Mouse (Mus musculus): ENCODE results near the gene Def6. TPM values are rescaled to one million over a fixed set of nuclear protein-coding genes. Genes with fewer than 3 reads are reported as not detected.
A peak's percentile ranks its signal among the peaks of the same experiment; 100 is the strongest.

Gene Def6
- polyA plus RNA-seq, 1 experiment from 2014 or later: 7.2 TPM

- no peak for ATAC-seq (ENCODE audit: low FRiP score, low TSS enrichment)
- Histone ChIP-seq H3K9ac (replicated peaks; ENCODE audit: low read length) (no peak overlapping the region), H3K4me1 (ENCODE audit: insufficient read depth, low read length) (peaks cover 53% of the 10 kb centered on the region), H3K36me3 (ENCODE audit: insufficient read depth, low read length) (no peaks in the 10 kb centered on the region), H3K9me3 (ENCODE audit: low read length) (0 out of 2 replicates have a peak, but pooled peaks cover 3% of the 10 kb centered on the region), H3K27me3 (ENCODE audit: insufficient read depth, low read length) (no peaks in the 10 kb centered on the region), H3K27ac (ENCODE audit: low read length) (no peak overlapping the region), H3K4me3 (ENCODE audit: low read length) (no peak overlapping the region), H3K4me2 (replicated peaks; ENCODE audit: low read depth, low read length) (no peak overlapping the region)
- WGBS: 87% methylated on average over 9 of the region's 9 CpGs
Observed at GRCm38 (mm10) chr17:28260543-28260909, 52.9 kb downstream of the Def6 start.

DNA sequence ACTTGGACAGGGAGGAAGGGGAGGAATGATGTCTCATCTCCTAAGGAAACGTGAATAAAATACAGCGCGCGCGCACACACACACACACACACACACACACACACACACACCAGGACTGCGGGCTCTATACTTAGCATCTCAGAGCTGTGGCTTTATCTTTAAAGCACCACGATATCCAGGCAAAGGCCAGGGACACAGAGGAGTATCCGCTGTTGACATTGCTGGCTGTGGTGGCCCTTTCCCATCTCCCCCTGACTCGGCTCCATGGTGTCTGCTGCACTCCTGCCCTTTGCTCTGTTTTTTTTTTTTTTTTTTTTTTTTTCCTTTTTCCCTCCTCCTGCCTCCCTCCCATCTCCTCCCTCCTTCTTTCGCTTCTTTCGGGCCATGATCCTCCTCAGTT is 54.2 kb downstream of the Def6 start:
- Histone ChIP-seq H3K27ac (ENCODE audit: low read length) (no peak overlapping the region), H3K36me3 (ENCODE audit: insufficient read depth, low read length) (no peaks in the 10 kb centered on the region), H3K27me3 (ENCODE audit: insufficient read depth, low read length) (no peaks in the 10 kb centered on the region), H3K9me3 (ENCODE audit: low read length) (0 out of 2 replicates have a peak, but pooled peaks cover 3% of the 10 kb centered on the region), H3K4me2 (replicated peaks; ENCODE audit: low read depth, low read length) (no peak overlapping the region), H3K9ac (replicated peaks; ENCODE audit: low read length) (no peak overlapping the region), H3K4me1 (ENCODE audit: insufficient read depth, low read length) (peaks cover 45% of the 10 kb centered on the region), H3K4me3 (ENCODE audit: low read length) (no peak overlapping the region)
- WGBS: 47% methylated on average over 10 of the region's 11 CpGs
- ATAC-seq (ENCODE audit: low FRiP score, low TSS enrichment): no peak

GRCm38 (mm10) chr17:28263181-28263894 is 55.8 kb downstream of the Def6 start:
- 0 out of 2 replicates have a peak overlapping the region, but pooled peaks have one; percentile 22 for H3K9ac ChIP-seq (replicated peaks; ENCODE audit: low read length)
- 0 out of 2 replicates have a peak, but pooled peaks cover 3% of the 10 kb centered on the region for H3K9me3 ChIP-seq (ENCODE audit: low read length)
- no peaks in the 10 kb centered on the region for H3K27me3 ChIP-seq (ENCODE audit: insufficient read depth, low read length)
- 46% methylated on average over 13 of the region's 13 CpGs for WGBS
- H3K4me3 ChIP-seq (ENCODE audit: low read length): no peak overlapping the region
- H3K4me2 ChIP-seq (replicated peaks; ENCODE audit: low read depth, low read length): no peak overlapping the region
- H3K27ac ChIP-seq (ENCODE audit: low read length): no peak overlapping the region
- no peaks in the 10 kb centered on the region for H3K36me3 ChIP-seq (ENCODE audit: insufficient read depth, low read length)
- ATAC-seq (ENCODE audit: low FRiP score, low TSS enrichment): no peak
- peaks cover 37% of the 10 kb centered on the region for H3K4me1 ChIP-seq (ENCODE audit: insufficient read depth, low read length)

DNA sequence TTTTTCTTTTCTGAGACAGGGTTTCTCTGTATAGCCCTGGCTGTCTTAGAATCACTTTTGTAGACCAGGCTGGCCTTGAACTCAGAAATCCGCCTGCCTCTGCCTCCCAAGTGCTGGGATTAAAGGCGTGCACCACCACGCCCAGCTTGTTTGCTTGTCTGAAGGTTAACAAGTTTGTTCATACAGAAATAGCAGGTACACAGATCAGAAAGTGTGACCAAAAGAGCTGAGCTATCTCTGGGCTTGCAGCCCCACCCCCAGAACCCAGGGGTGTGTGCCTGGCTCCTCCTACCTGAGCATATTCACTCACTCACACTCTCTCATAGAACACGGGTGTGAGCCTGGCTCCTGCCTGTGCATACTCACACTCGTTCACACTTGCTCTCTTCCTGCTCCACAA is 59.7 kb downstream of the Def6 start:
- Histone ChIP-seq H3K27ac (ENCODE audit: low read length) (no peak overlapping the region), H3K4me1 (ENCODE audit: insufficient read depth, low read length) (peaks cover 37% of the 10 kb centered on the region), H3K9ac (replicated peaks; ENCODE audit: low read length) (no peak overlapping the region), H3K36me3 (ENCODE audit: insufficient read depth, low read length) (no peaks in the 10 kb centered on the region), H3K9me3 (ENCODE audit: low read length) (no peaks in the 10 kb centered on the region), H3K4me3 (ENCODE audit: low read length) (no peak overlapping the region), H3K27me3 (ENCODE audit: insufficient read depth, low read length) (no peaks in the 10 kb centered on the region), H3K4me2 (replicated peaks; ENCODE audit: low read depth, low read length) (no peak overlapping the region)
- 92% methylated on average over 5 of the region's 5 CpGs for WGBS
- ATAC-seq (ENCODE audit: low FRiP score, low TSS enrichment): no peak

GRCm38 (mm10) chr17:28270165-28270564 is 62.6 kb downstream of the Def6 start:
- WGBS: 47% methylated on average over 13 of the region's 13 CpGs
- Histone ChIP-seq H3K27me3 (ENCODE audit: insufficient read depth, low read length) (no peaks in the 10 kb centered on the region), H3K9ac (replicated peaks; ENCODE audit: low read length) (no peak overlapping the region), H3K4me3 (ENCODE audit: low read length) (no peak overlapping the region), H3K4me1 (ENCODE audit: insufficient read depth, low read length) (peaks cover 24% of the 10 kb centered on the region), H3K27ac (ENCODE audit: low read length) (no peak overlapping the region), H3K36me3 (ENCODE audit: insufficient read depth, low read length) (no peaks in the 10 kb centered on the region), H3K9me3 (ENCODE audit: low read length) (no peaks in the 10 kb centered on the region), H3K4me2 (replicated peaks; ENCODE audit: low read depth, low read length) (no peak overlapping the region)
- no peak for ATAC-seq (ENCODE audit: low FRiP score, low TSS enrichment)

DNA sequence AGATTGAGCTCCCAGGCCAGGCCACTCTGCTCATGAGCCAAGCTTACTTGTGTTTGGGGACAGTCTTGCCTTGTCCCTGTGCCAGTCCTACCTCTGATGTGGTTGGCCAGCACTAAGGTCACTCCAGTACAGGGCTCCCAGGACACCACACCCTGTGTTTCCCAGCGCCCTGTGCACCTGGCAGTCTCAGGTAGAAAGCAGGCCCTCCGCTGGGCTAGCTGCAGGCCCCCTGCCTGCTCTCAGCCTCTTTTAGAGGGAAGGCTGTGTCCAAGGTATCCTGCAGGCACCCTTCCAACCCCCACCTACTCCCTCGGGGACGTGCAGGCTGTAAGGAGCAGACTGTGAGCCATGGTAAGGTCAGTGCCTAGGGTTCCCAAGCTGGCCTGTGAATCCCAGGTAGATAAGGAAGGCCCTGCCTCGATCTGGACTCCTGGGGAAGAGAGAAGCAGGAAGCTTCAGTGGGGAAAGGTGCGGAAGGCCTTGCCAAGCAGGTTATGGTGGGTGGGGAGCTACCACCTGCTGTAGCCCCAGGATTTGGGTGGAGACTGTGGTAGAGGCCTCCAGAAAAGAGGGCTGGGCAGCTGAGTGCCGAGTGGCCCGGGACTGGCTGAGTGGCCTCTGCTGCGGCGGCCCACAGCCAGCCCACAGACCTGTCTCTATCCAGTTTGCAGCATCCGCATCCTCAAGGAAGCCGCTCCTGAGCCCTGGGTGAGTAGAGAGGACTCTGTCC is 64.1 kb downstream of the Def6 start:
- Histone ChIP-seq H3K4me2 (replicated peaks; ENCODE audit: low read depth, low read length) (no peak overlapping the region), H3K27me3 (ENCODE audit: insufficient read depth, low read length) (no peaks in the 10 kb centered on the region), H3K9ac (replicated peaks; ENCODE audit: low read length) (no peak overlapping the region), H3K27ac (ENCODE audit: low read length) (peak overlapping the region; percentile 27), H3K36me3 (ENCODE audit: insufficient read depth, low read length) (no peaks in the 10 kb centered on the region), H3K9me3 (ENCODE audit: low read length) (no peaks in the 10 kb centered on the region), H3K4me1 (ENCODE audit: insufficient read depth, low read length) (peaks cover 16% of the 10 kb centered on the region), H3K4me3 (ENCODE audit: low read length) (no peak overlapping the region)
- ATAC-seq (ENCODE audit: low FRiP score, low TSS enrichment): peak; percentile 25
- WGBS: 82% methylated on average over 12 of the region's 12 CpGs

DNA sequence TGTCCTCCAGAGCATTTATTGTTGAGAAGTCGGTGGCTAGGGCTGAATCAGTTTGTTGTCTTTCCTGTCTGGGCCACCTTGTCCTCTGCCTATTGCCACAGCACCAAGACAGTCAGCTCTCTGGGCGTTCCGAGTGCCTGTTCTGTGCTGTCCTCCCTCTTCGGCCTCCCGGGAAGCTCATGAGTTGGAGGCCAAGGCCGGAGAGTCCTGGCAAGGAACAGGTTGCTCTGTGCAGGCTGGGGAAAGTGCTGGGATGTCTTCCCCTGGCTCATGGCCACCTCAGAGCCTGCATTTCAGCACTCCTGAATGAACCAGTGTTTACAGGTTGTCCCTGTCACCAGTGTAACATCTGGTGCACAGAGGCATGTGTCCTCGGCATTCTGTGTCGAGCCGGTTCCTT is 64.7 kb downstream of the Def6 start:
- 85% methylated on average over 9 of the region's 9 CpGs for WGBS
- Histone ChIP-seq H3K4me3 (ENCODE audit: low read length) (no peak overlapping the region), H3K4me2 (replicated peaks; ENCODE audit: low read depth, low read length) (no peak overlapping the region), H3K4me1 (ENCODE audit: insufficient read depth, low read length) (peaks cover 17% of the 10 kb centered on the region), H3K9ac (replicated peaks; ENCODE audit: low read length) (no peak overlapping the region), H3K27ac (ENCODE audit: low read length) (peak overlapping the region; percentile 27; the same call in 1 of the 2 replicates), H3K9me3 (ENCODE audit: low read length) (no peaks in the 10 kb centered on the region), H3K36me3 (ENCODE audit: insufficient read depth, low read length) (no peaks in the 10 kb centered on the region), H3K27me3 (ENCODE audit: insufficient read depth, low read length) (no peaks in the 10 kb centered on the region)
- ATAC-seq (ENCODE audit: low FRiP score, low TSS enrichment): no peak

DNA sequence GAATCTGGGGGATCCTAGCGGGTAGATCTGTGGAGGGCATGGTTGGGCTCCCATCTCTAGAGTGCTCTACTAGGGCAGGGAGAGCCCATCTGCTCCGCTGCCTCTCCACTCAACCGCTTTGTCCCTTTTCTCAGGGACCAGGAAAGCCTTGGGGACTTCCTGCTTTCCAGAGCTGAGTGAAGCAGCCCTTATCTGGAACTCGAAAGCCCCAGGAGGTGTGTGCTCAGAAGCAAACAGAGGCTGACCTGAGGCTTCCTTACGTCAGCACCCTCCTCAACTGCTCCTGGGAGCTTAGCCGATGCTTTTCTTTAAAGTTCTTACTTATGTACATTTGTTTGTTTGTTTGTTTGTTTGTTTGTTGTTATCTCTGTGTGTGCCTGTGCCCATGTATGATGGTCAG is 65.3 kb downstream of the Def6 start:
- ATAC-seq (ENCODE audit: low FRiP score, low TSS enrichment): no peak
- H3K4me3 ChIP-seq (ENCODE audit: low read length): no peak overlapping the region

DNA sequence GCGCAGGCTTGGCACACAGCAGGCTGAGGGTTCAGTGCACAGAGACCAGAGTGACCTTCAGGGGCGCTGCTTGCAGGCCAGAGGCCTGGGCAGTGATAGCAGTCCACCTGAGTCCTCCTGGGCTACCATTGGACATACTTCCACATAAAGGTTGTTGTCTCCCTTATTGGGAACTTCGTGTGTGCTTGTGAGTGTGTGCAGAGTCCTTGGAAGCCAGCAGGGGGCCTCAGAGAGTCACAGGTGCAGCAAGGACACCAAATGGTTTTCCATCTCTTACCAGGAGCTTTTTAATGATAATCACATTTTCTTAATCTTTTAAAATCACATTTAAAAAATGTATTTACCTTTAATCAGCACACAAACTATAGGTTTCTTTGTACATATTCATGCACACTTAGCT is 67.2 kb downstream of the Def6 start:
- H3K4me2 ChIP-seq (replicated peaks; ENCODE audit: low read depth, low read length): no peak overlapping the region

More for the DNA sequence above, 65.3 kb downstream of the Def6 start:
- no peaks in the 10 kb centered on the region for H3K9me3 ChIP-seq (ENCODE audit: low read length)
- H3K4me2 ChIP-seq (replicated peaks; ENCODE audit: low read depth, low read length): no peak overlapping the region
- H3K9ac ChIP-seq (replicated peaks; ENCODE audit: low read length): no peak overlapping the region
- 0 out of 2 replicates have a peak overlapping the region, but pooled peaks have one; percentile 8 for H3K27ac ChIP-seq (ENCODE audit: low read length)
- H3K4me1 ChIP-seq (ENCODE audit: insufficient read depth, low read length): peaks cover 21% of the 10 kb centered on the region
- H3K36me3 ChIP-seq (ENCODE audit: insufficient read depth, low read length): no peaks in the 10 kb centered on the region
- no peaks in the 10 kb centered on the region for H3K27me3 ChIP-seq (ENCODE audit: insufficient read depth, low read length)
- 79% methylated on average over 6 of the region's 6 CpGs for WGBS

DNA sequence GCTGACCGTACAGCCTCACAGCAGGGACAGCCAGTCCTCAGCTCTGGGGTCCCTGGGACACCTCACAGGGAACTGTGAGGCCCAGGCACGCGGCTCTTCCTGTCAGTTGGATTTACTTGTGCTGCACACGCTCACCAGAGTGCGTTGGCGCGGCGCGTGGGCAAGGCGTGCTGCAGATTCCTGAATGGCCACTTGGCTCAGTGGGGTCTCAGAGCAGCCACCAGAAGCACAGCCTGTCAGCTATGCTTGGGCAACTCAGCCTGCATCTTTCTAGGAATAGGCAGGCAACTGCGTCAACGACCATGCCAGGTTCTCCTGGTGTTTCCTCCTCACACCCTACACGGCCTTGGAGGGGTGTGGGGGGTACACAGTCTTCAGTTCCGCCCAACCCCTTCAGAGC is 69.6 kb downstream of the Def6 start:
- 69% methylated on average over 14 of the region's 14 CpGs for WGBS
- Histone ChIP-seq H3K9me3 (ENCODE audit: low read length) (no peaks in the 10 kb centered on the region), H3K4me3 (ENCODE audit: low read length) (no peak overlapping the region), H3K36me3 (ENCODE audit: insufficient read depth, low read length) (no peaks in the 10 kb centered on the region), H3K27me3 (ENCODE audit: insufficient read depth, low read length) (no peaks in the 10 kb centered on the region), H3K27ac (ENCODE audit: low read length) (no peak overlapping the region), H3K9ac (replicated peaks; ENCODE audit: low read length) (no peak overlapping the region), H3K4me1 (ENCODE audit: insufficient read depth, low read length) (peaks cover 50% of the 10 kb centered on the region), H3K4me2 (replicated peaks; ENCODE audit: low read depth, low read length) (no peak overlapping the region)
- no peak for ATAC-seq (ENCODE audit: low FRiP score, low TSS enrichment)

More for the DNA sequence above, 67.2 kb downstream of the Def6 start:
- H3K27ac ChIP-seq (ENCODE audit: low read length): no peak overlapping the region
- no peaks in the 10 kb centered on the region for H3K27me3 ChIP-seq (ENCODE audit: insufficient read depth, low read length)
- ATAC-seq (ENCODE audit: low FRiP score, low TSS enrichment): no peak
- no peaks in the 10 kb centered on the region for H3K36me3 ChIP-seq (ENCODE audit: insufficient read depth, low read length)
- H3K9ac ChIP-seq (replicated peaks; ENCODE audit: low read length): no peak overlapping the region
- no peak overlapping the region for H3K4me3 ChIP-seq (ENCODE audit: low read length)
- peaks cover 39% of the 10 kb centered on the region for H3K4me1 ChIP-seq (ENCODE audit: insufficient read depth, low read length)
- WGBS: 77% methylated on average over 3 of the region's 3 CpGs
- no peaks in the 10 kb centered on the region for H3K9me3 ChIP-seq (ENCODE audit: low read length)

All from kidney, embryonic 16.5 days (tissue).